Mouse (Mus musculus): ENCODE measurements around the gene Nkap. TPM values are rescaled to one million over a fixed set of nuclear protein-coding genes. Genes with fewer than 3 reads are reported as not detected.
A peak's percentile ranks its signal among the peaks of the same experiment; 100 is the strongest.
"Not testable (repeated sequence)": the region's sequence is repeated elsewhere in the genome, so short reads cannot be mapped to it uniquely, and the experiment has no call there.

Gene Nkap
- polyA plus RNA-seq, 1 experiment from 2014 or later: 12.3 TPM

GRCm38 (mm10) chrX:37110193-37110880 lies 16.3 kb upstream of the Nkap start, which contains the start of gene Upf3b:
Upf3b (minus strand) TSS chrX:37110322.
- H3K4me2 ChIP-seq (replicated peaks): peak within 1 kb of the TSS; percentile 62
- 22% methylated on average over 30 of the region's 30 CpGs for WGBS
- H3K4me1 ChIP-seq (replicated peaks): no peaks in the 10 kb centered on the region
- no peaks in the 10 kb centered on the region for H3K36me3 ChIP-seq
- no peaks in the 10 kb centered on the region for H3K27me3 ChIP-seq (replicated peaks)
- H3K27ac ChIP-seq: peak within 1 kb of the TSS; percentile 83
- ATAC-seq: peak; percentile 99
- H3K9ac ChIP-seq: peak within 1 kb of the TSS; percentile 64
- no peaks in the 10 kb centered on the region for H3K9me3 ChIP-seq
- H3K4me3 ChIP-seq (replicated peaks): peak within 1 kb of the TSS; percentile 52

GRCm38 (mm10) chrX:37110881-37111193 lies 15.8 kb upstream of the Nkap start:
- Histone ChIP-seq H3K4me1 (replicated peaks) (no peaks in the 10 kb centered on the region), H3K27ac (no peak overlapping the region), H3K27me3 (replicated peaks) (no peaks in the 10 kb centered on the region), H3K9me3 (no peaks in the 10 kb centered on the region), H3K4me3 (replicated peaks) (no peak overlapping the region), H3K9ac (no peak overlapping the region), H3K4me2 (replicated peaks) (no peak overlapping the region), H3K36me3 (no peaks in the 10 kb centered on the region)
- no peak for ATAC-seq
- WGBS: 72% methylated on average over 4 of the region's 4 CpGs

GRCm38 (mm10) chrX:37117085-37117484 lies 9.5 kb upstream of the Nkap start:
- 19% methylated on average over 4 of the region's 5 CpGs for WGBS
- H3K4me2 ChIP-seq (replicated peaks): no peak overlapping the region
- no peaks in the 10 kb centered on the region for H3K4me1 ChIP-seq (replicated peaks)
- H3K9ac ChIP-seq: no peak overlapping the region
- no peak overlapping the region for H3K4me3 ChIP-seq (replicated peaks)
- H3K27me3 ChIP-seq (replicated peaks): no peaks in the 10 kb centered on the region
- no peak for ATAC-seq
- H3K27ac ChIP-seq: no peak overlapping the region
- no peaks in the 10 kb centered on the region for H3K36me3 ChIP-seq
- H3K9me3 ChIP-seq: no peaks in the 10 kb centered on the region

- Histone ChIP-seq H3K36me3 (no peaks in the 10 kb centered on the region), H3K4me1 (replicated peaks) (no peaks in the 10 kb centered on the region), H3K4me2 (replicated peaks) (no peak overlapping the region), H3K9me3 (no peaks in the 10 kb centered on the region), H3K9ac (no peak overlapping the region), H3K4me3 (replicated peaks) (no peak overlapping the region), H3K27me3 (replicated peaks) (no peaks in the 10 kb centered on the region), H3K27ac (no peak overlapping the region)
- WGBS: 51% methylated on average over 3 of the region's 3 CpGs
- ATAC-seq: no peak
Observed at GRCm38 (mm10) chrX:37119585-37119984, 7.0 kb upstream of the Nkap start.

GRCm38 (mm10) chrX:37120212-37120611 lies 6.4 kb upstream of the Nkap start:
- Histone ChIP-seq H3K4me2 (replicated peaks) (no peak overlapping the region), H3K9me3 (no peaks in the 10 kb centered on the region), H3K36me3 (no peaks in the 10 kb centered on the region), H3K27me3 (replicated peaks) (no peaks in the 10 kb centered on the region), H3K27ac (no peak overlapping the region), H3K9ac (no peak overlapping the region), H3K4me1 (replicated peaks) (no peaks in the 10 kb centered on the region), H3K4me3 (replicated peaks) (no peak overlapping the region)
- no peak for ATAC-seq
- whole genome bisulfite sequencing: 73% methylated on average over 5 of the region's 5 CpGs

GRCm38 (mm10) chrX:37125511-37125910 lies 1.1 kb upstream of the Nkap start:
- H3K27me3 ChIP-seq (replicated peaks): no peaks in the 10 kb centered on the region
- H3K4me2 ChIP-seq (replicated peaks): no peak overlapping the region
- no peak overlapping the region for H3K4me3 ChIP-seq (replicated peaks)
- H3K9ac ChIP-seq: no peak overlapping the region
- no peak overlapping the region for H3K27ac ChIP-seq
- no peaks in the 10 kb centered on the region for H3K4me1 ChIP-seq (replicated peaks)
- WGBS: 90% methylated on average over 7 of the region's 7 CpGs
- ATAC-seq: no peak
- H3K36me3 ChIP-seq: no peaks in the 10 kb centered on the region
- H3K9me3 ChIP-seq: no peaks in the 10 kb centered on the region

- Histone ChIP-seq H3K4me3 (replicated peaks) (no peak overlapping the region), H3K4me2 (replicated peaks) (no peak overlapping the region), H3K4me1 (replicated peaks) (no peaks in the 10 kb centered on the region), H3K9me3 (no peaks in the 10 kb centered on the region), H3K9ac (no peak overlapping the region), H3K27ac (no peak overlapping the region), H3K36me3 (no peaks in the 10 kb centered on the region), H3K27me3 (replicated peaks) (no peaks in the 10 kb centered on the region)
- 86% methylated on average over 3 of the region's 3 CpGs for WGBS
- no peak for ATAC-seq
Observed at GRCm38 (mm10) chrX:37141732-37142131, 15.1 kb downstream of the Nkap start.

- WGBS: 81% methylated on average over 2 of the region's 4 CpGs
- not testable (repeated sequence) for H3K36me3 ChIP-seq; H3K27ac ChIP-seq; H3K4me3 ChIP-seq (replicated peaks); H3K9me3 ChIP-seq; H3K4me2 ChIP-seq (replicated peaks); H3K4me1 ChIP-seq (replicated peaks); ATAC-seq; H3K9ac ChIP-seq; H3K27me3 ChIP-seq (replicated peaks)
Observed at GRCm38 (mm10) chrX:37144498-37144897, 17.9 kb downstream of the Nkap start.

- ATAC-seq: no peak
Observed at GRCm38 (mm10) chrX:37144954-37145353, 18.4 kb downstream of the Nkap start.

GRCm38 (mm10) chrX:37157839-37158238 lies 31.2 kb downstream of the Nkap start:
- H3K4me3 ChIP-seq (replicated peaks): no peak overlapping the region
- H3K4me1 ChIP-seq (replicated peaks): no peaks in the 10 kb centered on the region
- H3K9ac ChIP-seq: no peak overlapping the region
- 57% methylated on average over 4 of the region's 4 CpGs for WGBS
- no peaks in the 10 kb centered on the region for H3K27me3 ChIP-seq (replicated peaks)
- ATAC-seq: no peak
- no peaks in the 10 kb centered on the region for H3K9me3 ChIP-seq
- no peak overlapping the region for H3K27ac ChIP-seq
- H3K36me3 ChIP-seq: no peaks in the 10 kb centered on the region
- no peak overlapping the region for H3K4me2 ChIP-seq (replicated peaks)

More at GRCm38 (mm10) chrX:37144954-37145353, 18.4 kb downstream of the Nkap start:
- WGBS: 96% methylated on average over 2 of the region's 2 CpGs
- H3K9me3 ChIP-seq: no peaks in the 10 kb centered on the region
- H3K4me1 ChIP-seq (replicated peaks): no peaks in the 10 kb centered on the region
- no peak overlapping the region for H3K9ac ChIP-seq
- H3K27ac ChIP-seq: no peak overlapping the region
- no peaks in the 10 kb centered on the region for H3K36me3 ChIP-seq
- no peak overlapping the region for H3K4me3 ChIP-seq (replicated peaks)
- H3K27me3 ChIP-seq (replicated peaks): no peaks in the 10 kb centered on the region
- H3K4me2 ChIP-seq (replicated peaks): no peak overlapping the region

- H3K4me1 ChIP-seq (replicated peaks): no peaks in the 10 kb centered on the region
- no peak overlapping the region for H3K4me3 ChIP-seq (replicated peaks)
- H3K9me3 ChIP-seq: no peaks in the 10 kb centered on the region
- H3K4me2 ChIP-seq (replicated peaks): no peak overlapping the region
- H3K36me3 ChIP-seq: no peaks in the 10 kb centered on the region
- ATAC-seq: no peak
- 76% methylated on average over 10 of the region's 10 CpGs for WGBS
- no peak overlapping the region for H3K9ac ChIP-seq
- no peaks in the 10 kb centered on the region for H3K27me3 ChIP-seq (replicated peaks)
- H3K27ac ChIP-seq: no peak overlapping the region
Observed at GRCm38 (mm10) chrX:37161169-37161568, 34.6 kb downstream of the Nkap start.

- WGBS: 73% methylated on average over 18 of the region's 18 CpGs
- no peaks in the 10 kb centered on the region for H3K27me3 ChIP-seq (replicated peaks)
Observed at GRCm38 (mm10) chrX:37163115-37163514, 36.5 kb downstream of the Nkap start.

GRCm38 (mm10) chrX:37167085-37167484 lies 40.5 kb downstream of the Nkap start:
- H3K4me3 ChIP-seq (replicated peaks): no peak overlapping the region
- no peaks in the 10 kb centered on the region for H3K4me1 ChIP-seq (replicated peaks)
- H3K4me2 ChIP-seq (replicated peaks): no peak overlapping the region
- no peak for ATAC-seq
- H3K27ac ChIP-seq: no peak overlapping the region
- H3K36me3 ChIP-seq: no peaks in the 10 kb centered on the region
- no peaks in the 10 kb centered on the region for H3K27me3 ChIP-seq (replicated peaks)
- H3K9me3 ChIP-seq: no peaks in the 10 kb centered on the region
- WGBS: 31% methylated on average over 3 of the region's 3 CpGs
- no peak overlapping the region for H3K9ac ChIP-seq

More at GRCm38 (mm10) chrX:37163115-37163514, 36.5 kb downstream of the Nkap start:
- Histone ChIP-seq H3K4me1 (replicated peaks) (no peaks in the 10 kb centered on the region), H3K4me2 (replicated peaks) (no peak overlapping the region), H3K27ac (no peak overlapping the region), H3K9ac (no peak overlapping the region), H3K4me3 (replicated peaks) (no peak overlapping the region), H3K9me3 (no peaks in the 10 kb centered on the region), H3K36me3 (no peaks in the 10 kb centered on the region)
- ATAC-seq: no peak
